Mouse (Mus musculus) spleen, postnatal 14 days (tissue): ENCODE data around the gene Gpc3.

Experiments
- DNase-seq, 2 experiments: peaks; one replicate each; pipeline ENCODE4 v3.0.0; 2021 to 2022; ENCODE audit warnings: low spot score in 2 of 2

The Gpc3 gene

DNA sequence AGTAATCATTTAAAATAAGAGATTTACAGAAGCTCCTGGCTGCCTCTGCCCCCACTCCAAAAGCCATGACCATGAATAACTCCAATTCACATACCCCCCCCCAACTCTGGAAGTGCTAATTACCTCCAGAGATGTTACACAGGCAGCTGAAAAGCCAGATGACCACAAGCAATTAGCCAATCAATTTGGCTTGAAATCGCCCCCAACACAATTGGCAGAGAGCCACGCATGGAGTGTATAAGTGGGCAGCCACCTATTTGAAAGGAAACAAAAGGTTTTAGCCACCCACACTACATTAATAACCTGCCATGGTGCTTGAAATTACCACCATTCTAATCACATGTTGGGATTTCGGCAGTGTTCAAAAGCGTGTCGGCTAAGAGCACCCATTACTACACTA is 55.2 kb downstream of the Gpc3 start:
- DNase-seq = no peak

DNA sequence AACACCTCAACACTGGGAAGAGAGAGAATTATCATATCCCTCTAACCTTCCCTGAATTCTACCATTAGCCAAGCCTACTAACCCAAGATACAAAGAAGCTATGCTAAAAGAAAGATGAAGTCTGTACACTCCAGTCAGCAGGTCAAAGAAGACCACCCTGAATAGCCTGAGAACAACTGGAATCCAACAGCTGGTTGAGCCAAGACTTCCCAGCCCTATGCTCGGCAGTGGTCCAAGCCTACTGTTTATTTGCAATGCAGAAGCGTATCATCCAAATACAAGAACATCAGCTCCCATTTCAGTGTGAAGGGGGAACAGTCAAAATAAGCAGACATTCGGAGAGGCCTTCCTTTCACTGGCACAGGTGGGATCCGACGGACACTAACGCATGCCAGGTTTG is 56.3 kb downstream of the Gpc3 start:
- no peak for DNase-seq

DNA sequence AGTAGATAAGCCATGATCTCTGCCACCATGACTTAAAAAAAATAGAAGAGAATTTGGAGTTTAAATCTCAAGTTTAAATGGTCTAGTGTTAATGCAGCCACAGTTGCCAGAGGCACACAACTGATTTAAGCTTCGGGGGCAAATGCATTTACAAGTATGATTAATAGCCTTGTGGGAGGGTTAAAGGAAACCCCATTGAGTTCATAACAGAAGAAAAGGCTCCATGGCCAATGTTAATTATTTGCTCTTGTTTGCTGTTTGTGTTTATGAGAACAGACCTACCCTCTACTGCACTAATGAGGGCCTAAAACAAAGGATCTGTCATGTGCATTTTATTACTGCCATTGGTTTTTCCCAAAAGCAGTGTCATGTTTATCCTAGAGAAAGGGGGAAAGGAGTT is 62.5 kb downstream of the Gpc3 start:
- DNase-seq = no peak

DNA sequence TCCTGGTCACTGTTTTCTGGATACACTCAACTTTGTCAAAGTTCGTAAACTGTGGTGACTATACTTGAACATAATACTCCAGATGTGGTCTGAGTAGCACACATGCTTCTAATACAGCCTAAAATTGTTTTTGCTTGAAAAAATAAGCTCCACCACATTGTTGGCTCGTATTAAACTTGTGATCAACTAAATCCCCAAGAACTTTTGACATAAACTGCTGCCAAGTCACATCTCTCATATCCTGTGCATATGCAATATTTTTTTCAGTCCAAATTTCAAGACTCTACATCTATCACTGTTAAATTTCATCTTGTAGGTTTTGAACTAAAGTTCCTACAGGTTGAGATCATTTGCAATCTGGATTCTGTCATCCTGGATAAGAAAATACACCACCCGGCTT is 69.1 kb downstream of the Gpc3 start:
- DNase-seq = no peak

DNA sequence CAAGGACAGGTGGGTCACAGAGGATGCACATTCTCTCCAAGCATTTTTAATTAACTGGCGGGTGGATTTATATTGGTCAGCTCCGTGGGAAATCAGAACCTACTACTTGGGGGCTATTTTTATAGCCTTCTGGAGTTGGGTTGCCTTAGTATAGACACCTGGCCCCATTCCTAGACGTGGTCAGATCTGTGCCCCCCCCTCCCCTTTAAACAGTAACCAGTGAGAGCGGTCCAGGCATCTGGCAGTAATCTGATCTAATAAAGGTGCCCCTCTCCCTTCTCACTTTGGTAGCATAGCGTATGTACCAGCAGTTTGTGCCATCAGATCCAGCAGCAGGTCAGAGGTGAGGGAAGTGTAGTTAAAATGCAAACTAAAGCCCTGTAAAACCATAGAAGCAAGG is 76.5 kb downstream of the Gpc3 start:
- DNase-seq = no peak

DNA sequence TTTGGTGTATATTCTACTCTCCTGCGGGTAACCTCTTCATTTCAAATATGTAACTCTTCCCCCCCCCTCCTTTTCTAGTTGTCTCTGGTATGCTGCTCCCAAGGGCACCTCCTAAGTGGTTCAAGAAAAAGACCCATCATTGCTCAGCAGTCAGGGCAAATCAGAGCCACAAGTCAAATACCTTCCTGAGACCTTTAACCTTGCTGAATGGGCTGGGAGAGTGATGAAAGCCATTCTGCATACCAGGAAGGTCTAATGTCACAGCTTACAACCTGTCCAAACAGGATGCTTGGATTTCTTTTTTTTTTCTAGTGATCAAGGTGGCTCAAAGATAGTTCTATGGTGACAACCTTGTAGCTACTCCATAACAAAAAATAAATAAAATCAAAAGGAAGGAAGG is 80.0 kb downstream of the Gpc3 start:
- no peak for DNase-seq

DNA sequence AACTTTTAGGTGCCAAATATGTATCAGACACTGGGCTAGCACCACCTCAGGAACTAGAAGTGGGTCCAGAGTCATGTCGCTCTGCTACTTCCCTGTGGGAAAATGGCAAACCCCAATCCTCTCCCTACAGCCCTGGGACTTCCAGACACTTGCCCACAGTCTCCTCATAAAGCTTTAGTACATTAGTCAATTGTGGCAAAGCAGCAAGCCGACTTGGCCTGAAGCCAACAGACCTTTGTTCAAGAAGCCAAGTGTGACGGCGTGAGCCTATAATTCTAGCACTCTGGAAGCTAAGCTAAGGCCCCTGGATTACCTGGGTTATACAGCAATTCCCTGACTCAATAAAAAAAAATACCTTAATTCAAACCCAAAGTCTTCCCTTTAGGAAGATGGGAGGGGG is 80.7 kb downstream of the Gpc3 start:
- DNase-seq = no peak

DNA sequence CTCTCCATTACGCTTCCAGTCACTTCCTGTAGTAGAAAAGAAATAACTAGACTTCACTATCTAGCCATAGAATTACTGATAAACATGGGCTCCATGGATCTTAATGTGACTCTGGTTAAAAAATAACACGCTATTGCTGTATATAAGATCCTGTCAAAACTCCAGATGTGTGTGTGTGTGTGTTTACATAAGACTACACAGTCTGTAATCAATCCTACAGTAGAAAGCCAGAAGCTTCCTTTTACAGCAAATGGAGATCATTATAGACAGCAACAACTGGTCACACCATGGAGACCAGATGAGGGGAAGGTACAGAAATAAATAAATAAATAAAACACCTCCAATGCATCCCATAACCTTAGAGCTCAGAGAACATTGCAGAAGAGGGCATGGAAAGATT is 81.6 kb downstream of the Gpc3 start:
- DNase-seq = no peak

DNA sequence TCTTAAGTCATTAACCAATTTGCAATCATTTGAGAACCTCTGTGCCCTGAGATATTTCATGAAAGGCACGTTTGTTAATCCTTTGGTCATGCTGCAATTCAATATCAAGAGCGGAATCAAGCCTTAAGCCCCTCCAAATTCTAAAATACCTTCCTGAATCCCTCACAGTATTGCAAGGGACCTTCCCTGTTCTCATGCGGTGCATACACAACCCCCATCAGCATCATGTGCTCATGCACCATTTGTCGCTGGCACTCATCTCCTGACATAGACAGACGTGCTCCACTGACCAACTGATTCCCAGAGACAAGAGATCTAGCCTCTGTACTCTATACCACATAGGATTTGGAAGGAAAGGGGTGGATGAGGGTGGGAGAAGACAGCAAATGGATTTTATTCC is 87.7 kb downstream of the Gpc3 start:
- DNase-seq = no peak

DNA sequence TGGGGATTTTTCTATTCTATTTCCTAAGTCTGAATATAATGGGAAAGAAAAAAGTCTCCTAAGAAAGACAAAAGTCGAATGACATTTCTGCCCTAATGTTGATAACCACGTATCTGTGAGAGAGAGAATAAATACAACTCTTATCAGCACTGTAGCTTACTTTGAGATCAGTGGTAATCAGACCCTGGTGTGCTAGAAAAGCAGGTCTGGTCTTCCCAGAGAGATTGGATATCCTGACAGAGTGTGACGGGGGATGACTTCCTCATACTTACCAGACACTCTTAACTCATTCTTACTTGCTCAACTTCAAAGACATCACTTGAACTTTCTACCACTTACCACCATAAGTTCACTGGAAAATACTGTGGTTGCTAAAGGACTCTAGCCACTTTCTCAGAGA is 88.6 kb downstream of the Gpc3 start:
- DNase-seq = no peak

DNA sequence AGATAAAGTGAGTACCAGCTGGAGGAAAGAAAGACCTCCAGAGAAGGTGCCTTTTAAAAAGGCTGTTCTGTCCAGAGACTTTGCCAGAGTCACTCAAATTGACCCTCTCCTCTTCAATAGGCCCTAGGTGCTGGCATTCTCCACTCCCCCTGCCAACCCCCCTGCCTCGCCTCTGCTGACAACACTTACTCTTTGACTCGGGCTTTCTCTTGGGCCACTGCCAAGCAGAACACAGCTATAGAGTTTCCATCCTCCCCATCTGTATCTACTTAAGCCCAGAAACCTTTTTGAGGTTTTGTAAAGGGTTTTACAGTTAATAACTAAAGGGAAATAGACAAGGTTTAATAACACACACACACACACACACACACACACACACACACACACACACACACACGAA is 99.2 kb downstream of the Gpc3 start:
- no peak for DNase-seq

DNA sequence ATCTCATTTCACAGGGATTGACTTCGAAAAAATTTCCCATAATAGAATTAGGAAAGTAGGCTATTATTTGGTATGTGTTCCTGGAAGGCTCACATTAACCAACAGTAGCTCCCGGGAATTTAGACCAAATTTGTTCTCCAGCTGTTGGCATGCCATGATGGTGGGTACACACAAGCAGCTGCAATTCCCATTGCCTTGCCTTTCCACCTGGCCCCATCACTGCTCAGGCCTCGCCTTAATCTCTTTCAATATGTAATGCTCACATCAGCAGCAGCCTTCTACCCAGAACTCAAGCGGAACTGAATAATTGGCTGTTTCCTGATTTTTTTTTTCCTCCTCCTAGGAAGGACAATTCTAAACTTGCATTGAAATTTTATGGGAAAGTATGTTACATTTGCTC is 102.6 kb downstream of the Gpc3 start:
- no peak for DNase-seq

DNA sequence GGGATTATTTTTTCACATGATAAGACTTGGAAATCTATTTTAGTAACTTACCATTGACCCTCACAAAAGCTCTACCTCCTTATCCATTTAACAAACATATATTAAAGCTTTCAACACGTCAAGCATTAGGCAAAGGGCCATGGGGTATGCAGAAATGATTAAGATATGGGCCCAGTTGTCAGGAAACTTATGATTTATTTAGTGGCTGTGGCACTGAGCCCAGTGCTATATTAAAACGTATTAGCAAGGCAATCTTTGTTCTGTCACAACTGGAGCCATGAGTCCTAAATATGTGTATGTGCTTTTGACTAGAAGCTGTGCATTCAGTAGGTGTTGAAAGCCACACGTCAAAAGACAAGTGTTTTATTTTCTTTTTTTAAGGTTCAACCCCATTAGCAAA is 109.9 kb downstream of the Gpc3 start:
- DNase-seq = no peak

DNA sequence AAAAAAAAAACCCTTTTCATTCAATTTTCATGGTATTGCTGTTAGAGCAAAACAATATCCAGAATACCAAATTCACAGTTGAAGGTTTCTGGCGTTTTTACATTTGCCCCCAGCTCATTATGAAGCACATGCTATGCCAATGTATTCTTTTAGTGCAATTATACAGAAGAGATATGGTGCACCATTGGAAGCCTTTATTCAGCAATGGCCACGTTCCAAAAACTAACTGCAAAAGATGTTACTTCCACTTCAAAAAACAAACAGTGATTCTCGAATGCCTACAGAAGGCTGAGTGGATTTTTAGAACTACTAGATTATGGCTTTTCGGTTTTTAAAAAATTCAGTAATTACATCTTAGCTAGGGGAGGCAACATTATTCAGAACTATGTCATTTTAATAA is 124.3 kb downstream of the Gpc3 start:
- no peak for DNase-seq

DNA sequence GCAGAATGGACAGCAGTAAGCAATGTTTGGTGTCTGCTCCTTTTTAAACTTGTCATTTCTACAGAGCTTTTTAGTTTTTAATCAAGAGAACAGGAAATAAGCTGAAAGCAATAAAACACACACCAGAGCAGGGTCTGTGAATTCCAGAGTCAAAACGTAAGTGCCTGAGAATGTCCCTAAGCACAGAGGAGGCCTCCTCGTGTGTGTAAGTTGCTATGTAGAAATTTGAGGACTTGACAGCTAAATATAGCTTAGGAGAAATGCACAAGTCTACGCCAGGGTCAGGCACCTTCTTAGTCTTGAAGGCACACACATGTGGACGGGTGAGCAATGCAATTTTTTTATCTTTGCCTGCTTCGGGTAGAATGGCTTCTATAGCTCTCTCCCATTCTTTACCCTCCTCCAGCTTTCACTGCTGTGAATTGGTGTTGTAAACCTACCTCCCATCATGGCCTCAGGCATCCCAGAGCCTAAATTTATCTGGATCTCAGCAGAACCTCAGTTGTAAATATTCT is 158.6 kb downstream of the Gpc3 start:
- no peak for DNase-seq

DNA sequence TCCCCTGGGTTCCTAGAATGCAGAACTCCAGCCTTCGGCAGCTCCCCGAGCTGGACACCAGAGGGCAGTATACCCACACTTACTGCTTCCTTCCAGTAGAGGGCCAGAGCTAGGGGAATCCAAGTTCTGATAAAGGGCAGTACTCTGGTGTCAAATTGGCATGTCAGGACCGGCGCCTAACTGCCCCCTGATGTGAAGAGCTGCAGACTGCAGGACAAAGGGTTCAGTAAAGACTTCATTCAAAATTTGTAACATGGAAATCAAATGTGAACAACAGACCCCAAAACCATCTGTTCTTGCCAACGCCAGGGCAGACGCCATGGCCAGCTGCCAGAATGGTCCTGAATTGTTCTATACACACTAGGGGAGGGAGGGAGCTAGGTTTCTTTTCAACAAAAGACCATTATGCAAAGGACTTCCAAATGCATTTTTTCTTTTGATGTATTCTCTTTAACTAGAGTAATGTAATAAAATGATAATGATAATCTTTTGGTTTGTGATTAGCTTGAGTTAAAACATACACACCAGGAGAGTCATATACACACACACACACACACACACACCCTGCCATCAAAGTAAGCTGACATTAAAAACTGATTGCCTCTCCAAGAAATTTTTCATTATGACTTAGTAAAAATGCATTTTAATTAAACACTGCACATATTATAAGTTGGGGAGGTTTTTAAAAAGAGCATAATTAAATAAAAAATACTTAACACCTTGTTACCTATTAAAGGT is 160.1 kb downstream of the Gpc3 start:
- DNase-seq = peak; percentile 6 to 23

DNA sequence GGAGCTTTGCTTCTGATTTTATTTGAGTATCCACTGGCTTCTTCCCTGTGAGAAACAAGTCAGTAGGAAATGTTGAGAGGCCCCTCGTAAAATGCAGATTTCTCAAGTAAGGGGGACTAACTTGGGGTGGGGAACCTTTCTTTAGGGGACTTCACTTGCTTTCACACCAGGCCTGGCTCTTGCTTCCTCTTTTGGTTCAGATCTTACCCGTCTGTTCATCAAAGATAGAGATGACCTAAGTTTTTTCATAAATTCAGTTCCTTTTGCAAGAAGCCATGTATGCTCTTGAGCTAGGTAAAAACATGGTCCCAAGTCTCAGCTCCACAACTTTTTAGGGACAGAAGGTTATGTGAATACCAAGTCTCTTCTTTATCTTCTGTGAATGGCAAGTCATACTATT is 164.6 kb downstream of the Gpc3 start:
- no peak for DNase-seq

DNA sequence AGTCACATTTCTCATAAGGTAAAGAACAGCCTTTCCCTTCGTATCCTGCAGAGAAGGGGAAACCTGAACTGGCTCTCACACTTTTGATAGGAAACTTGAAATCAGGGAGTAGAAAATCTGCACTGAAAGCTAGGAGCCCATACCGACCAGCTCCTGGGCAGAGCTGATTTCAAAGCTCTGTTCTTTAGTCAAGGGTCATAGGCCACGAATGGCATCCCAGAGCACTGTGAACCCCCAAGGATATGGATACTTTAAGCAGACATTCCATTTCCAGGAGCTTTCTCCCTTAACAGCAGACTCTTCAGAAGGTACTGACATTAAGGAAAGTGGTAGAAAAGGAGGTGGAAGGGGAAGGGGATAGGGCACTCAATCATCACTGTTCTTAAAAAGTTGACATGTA is 165.3 kb downstream of the Gpc3 start:
- no peak for DNase-seq

DNA sequence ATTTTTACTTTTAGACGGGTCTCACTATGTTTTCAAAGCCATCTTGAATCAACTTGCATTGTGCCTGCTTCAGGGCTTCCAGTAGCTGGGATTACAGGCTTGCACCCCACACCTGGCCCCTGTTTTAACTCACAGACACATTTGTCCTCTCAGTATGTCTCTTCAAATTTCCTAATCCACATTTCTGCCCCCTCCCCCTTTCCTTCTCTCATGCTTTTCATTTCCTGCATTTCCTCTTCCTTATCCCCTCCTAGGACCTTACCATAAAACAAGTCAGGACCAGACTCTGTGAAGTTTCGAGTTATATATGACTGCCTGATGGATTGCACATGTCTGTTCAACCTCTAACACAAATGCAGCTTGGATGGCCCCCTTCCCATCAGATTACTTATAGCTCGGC is 167.2 kb downstream of the Gpc3 start:
- DNase-seq = no peak

DNA sequence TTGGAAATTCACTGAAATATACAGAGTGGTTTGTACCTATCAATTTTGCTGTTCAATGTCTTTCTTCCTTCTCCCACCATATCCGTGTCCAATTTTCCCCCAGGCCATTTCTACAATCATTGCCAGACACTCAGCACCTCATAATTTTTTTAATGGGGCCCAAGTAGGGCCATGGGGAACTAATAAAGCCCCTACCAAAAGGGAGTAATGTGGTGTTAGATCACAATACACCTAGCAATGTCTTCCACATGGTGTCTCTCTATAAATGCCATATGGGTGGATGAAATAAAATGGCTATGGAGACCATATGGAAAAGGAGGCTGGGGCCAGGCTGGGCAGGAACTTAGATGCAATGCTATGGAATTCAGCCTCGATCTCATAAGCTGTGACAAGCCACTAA is 168.8 kb downstream of the Gpc3 start:
- no peak for DNase-seq

DNA sequence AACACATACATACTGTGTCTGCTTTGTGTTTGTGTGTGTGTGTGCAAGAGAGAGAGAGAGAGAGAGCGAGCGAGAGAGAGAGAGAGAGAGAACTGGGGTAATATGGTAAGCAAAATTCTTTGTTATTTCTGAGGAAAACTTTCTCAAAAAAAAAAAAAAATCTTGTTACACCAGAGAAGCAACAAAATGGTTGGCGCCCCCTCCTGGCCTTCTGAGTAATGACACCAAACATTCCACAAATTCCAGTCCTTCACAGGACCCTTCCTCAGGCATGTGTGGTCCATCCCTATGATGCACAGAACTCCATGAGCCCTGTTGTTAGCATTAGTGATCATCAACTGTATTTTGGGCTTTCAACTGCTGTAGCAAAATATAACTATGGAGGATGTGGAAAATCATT is 172.0 kb downstream of the Gpc3 start:
- DNase-seq = no peak

DNA sequence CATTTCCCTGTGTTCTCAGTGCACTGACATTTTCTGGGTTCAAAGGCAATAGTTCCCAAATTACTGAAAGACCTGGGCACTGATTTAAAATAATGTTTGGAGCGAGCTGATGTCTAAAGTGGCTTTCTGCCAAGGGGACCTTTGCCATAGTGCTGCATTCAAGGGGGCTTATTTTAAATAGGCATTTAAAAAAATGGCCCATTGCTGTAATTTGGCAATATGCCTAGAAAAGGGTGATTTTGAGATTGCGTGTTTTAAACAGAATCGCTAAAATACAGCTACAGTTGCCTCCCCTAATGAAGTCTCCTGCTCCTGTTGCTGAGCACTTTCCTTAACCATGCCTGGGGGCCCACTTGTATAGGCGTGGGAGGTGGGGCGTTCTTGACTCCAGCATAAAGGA is 174.3 kb downstream of the Gpc3 start:
- DNase-seq = no peak

DNA sequence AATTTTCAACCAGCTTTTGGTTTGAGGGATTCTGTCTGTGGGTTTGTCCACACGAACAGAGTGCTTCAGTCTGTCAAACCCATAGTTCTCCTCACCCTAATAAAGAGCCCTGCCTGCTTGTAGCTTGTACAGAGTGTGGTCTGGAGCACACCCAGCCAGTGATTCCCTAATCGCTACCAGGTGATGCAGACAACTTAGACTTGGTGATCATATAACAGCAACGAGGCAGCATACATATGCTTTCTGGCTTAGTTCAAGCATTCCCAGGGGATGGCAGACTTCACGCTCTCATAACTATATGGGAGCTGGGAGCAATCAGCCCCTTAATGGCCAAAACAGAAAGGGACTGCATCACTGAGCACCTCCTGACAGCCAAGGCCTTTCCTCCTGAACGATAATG is 188.1 kb downstream of the Gpc3 start:
- no peak for DNase-seq

DNA sequence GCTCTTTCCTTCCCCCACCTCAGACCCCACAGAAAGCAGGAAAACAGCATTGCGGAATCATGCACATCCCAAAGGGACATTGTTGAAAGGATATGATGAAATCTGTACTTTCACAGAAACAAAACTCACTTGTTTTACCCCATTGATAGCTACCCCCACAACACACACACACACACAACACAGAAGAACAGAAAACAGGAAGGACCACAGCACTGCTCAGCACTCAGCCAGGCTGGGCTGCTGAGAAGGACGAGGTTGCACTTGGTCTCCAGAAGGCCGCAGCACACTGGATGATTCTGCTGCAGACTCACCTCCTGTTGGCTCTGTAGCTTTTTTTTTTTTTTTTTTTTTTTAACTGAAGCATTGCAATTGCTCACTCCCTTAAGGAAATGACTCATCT is 193.9 kb downstream of the Gpc3 start:
- DNase-seq = no peak
